ENCODE assay signal across 15 mouse cellular contexts in genomic region chr9:52013900-52014455, GRCm38 (mm10). TPM values are rescaled to one million over a fixed set of nuclear protein-coding genes. Genes with fewer than 3 reads are reported as not detected.
DNase-seq lines count a peak whose midpoint lies in the region; ATAC-seq lines count a peak whose summit lies in the region.
"Had no signal": no experiment of that assay in that cellular context is flagged by ENCODE, and none has a peak within 500 bp of the region (broad histone marks: within the 10 kb centered on the region; RNA-seq: fewer than 3 reads in every experiment).

No protein-coding gene starts in this region.

- H3K9ac ChIP-seq in kidney, embryonic 14.5 days (ENCODE audit: low read depth, low read length), result no peak overlapping the region
- H3K9ac ChIP-seq in midbrain, embryonic 15.5 days, result no peak overlapping the region
- H3K9ac ChIP-seq: hindbrain, embryonic 13.5 days; liver, embryonic 15.5 days; midbrain, embryonic 12.5 days; neural tube, embryonic 13.5 days had no signal

- no peaks in the 10 kb centered on the region for H3K9me3 ChIP-seq in kidney, embryonic 14.5 days (ENCODE audit: control insufficient read depth, low read length)
- no peaks in the 10 kb centered on the region for H3K9me3 ChIP-seq in midbrain, embryonic 15.5 days
- H3K9me3 ChIP-seq: hindbrain, embryonic 13.5 days; liver, embryonic 15.5 days; midbrain, embryonic 12.5 days; neural tube, embryonic 13.5 days had no signal

- no peak overlapping the region for H3K4me3 ChIP-seq in kidney, embryonic 14.5 days (ENCODE audit: low read length)
- H3K4me3 ChIP-seq in midbrain, embryonic 15.5 days, result no peak overlapping the region
- H3K4me3 ChIP-seq: hindbrain, embryonic 13.5 days; liver, embryonic 15.5 days; midbrain, embryonic 12.5 days; neural tube, embryonic 13.5 days had no signal

- H3K27me3 ChIP-seq in kidney, embryonic 14.5 days (ENCODE audit: control insufficient read depth, insufficient read depth, low read length), result no peaks in the 10 kb centered on the region
- no peaks in the 10 kb centered on the region for H3K27me3 ChIP-seq in midbrain, embryonic 15.5 days (replicated peaks)
- H3K27me3 ChIP-seq: hindbrain, embryonic 13.5 days; liver, embryonic 15.5 days; midbrain, embryonic 12.5 days; neural tube, embryonic 13.5 days had no signal

- no peak overlapping the region for H3K4me2 ChIP-seq in kidney, embryonic 14.5 days (replicated peaks; ENCODE audit: low read depth, low read length)
- no peak overlapping the region for H3K4me2 ChIP-seq in midbrain, embryonic 15.5 days
- H3K4me2 ChIP-seq: hindbrain, embryonic 13.5 days; liver, embryonic 15.5 days; midbrain, embryonic 12.5 days; neural tube, embryonic 13.5 days had no signal

- no peak for ATAC-seq in kidney, embryonic 14.5 days (ENCODE audit: low FRiP score, low TSS enrichment)
- ATAC-seq in midbrain, embryonic 15.5 days (replicated peaks), result no peak
- ATAC-seq: Patski had no signal

- no peaks in the 10 kb centered on the region for H3K36me3 ChIP-seq in kidney, embryonic 14.5 days (ENCODE audit: control insufficient read depth, insufficient read depth, low read length)
- no peaks in the 10 kb centered on the region for H3K36me3 ChIP-seq in midbrain, embryonic 15.5 days (replicated peaks)
- H3K36me3 ChIP-seq: hindbrain, embryonic 13.5 days; liver, embryonic 15.5 days; midbrain, embryonic 12.5 days; neural tube, embryonic 13.5 days had no signal

- DNase-seq in kidney, adult 11 months, result peak; percentile 57
- peak; percentile 53 for DNase-seq in adrenal gland, postnatal 10 days
- peak; percentile 45 to 46 for DNase-seq in heart, postnatal 10 days
- peak; percentile 75 for DNase-seq in kidney, postnatal 14 days
- DNase-seq in urinary bladder, postnatal 10 days (ENCODE audit: low spot score), result no peak
- DNase-seq: cerebellum, adult 2 months; gastrocnemius, postnatal 14 days; thymus, postnatal 36 days had no signal

- H3K4me1 ChIP-seq in kidney, embryonic 14.5 days (ENCODE audit: control insufficient read depth, insufficient read depth, low read length), result no peaks in the 10 kb centered on the region
- H3K4me1 ChIP-seq in midbrain, embryonic 15.5 days, result no peaks in the 10 kb centered on the region
- H3K4me1 ChIP-seq: hindbrain, embryonic 13.5 days; midbrain, embryonic 12.5 days; neural tube, embryonic 13.5 days had no signal

- intact Hi-C loops in heart, postnatal 10 days (cut with DNase I), result no loop called here

- 74% methylated on average over 5 of the region's 5 CpGs for WGBS in kidney, embryonic 14.5 days
- 68% methylated on average over 5 of the region's 5 CpGs for WGBS in midbrain, embryonic 15.5 days

- no peak overlapping the region for H3K27ac ChIP-seq in kidney, embryonic 14.5 days (ENCODE audit: low read depth, low read length)
- no peak overlapping the region for H3K27ac ChIP-seq in midbrain, embryonic 15.5 days
- H3K27ac ChIP-seq: hindbrain, embryonic 13.5 days; liver, embryonic 15.5 days; midbrain, embryonic 12.5 days; neural tube, embryonic 13.5 days had no signal

RNA-seq across cellular contexts. Expression of gene Rdx, which starts 33.0 kb away (rescaled TPM):
- polyA plus RNA-seq in kidney, embryonic 14.5 days (2014; fragmentation: Nextera tagmentation; extraction: Ambion mirVana), result 158 and 184 TPM in 2 replicates
- 100 to 1,000 TPM; 111 to 116 TPM for total RNA-seq in adrenal gland, postnatal 10 days (2021)
- total RNA-seq in heart, postnatal 10 days (2021), result 100 to 1,000 TPM; 110 to 120 TPM
- 75.2 and 76.0 TPM in 2 replicates for polyA plus RNA-seq in midbrain, embryonic 15.5 days (2015; fragmentation: Nextera tagmentation; extraction: Ambion mirVana)

RNA-seq across cellular contexts. Expression of gene Fdx1, which starts 50.6 kb away (rescaled TPM):
- polyA plus RNA-seq in kidney, embryonic 14.5 days (2014; fragmentation: Nextera tagmentation; extraction: Ambion mirVana), result 93.5 and 110 TPM in 2 replicates
- total RNA-seq in adrenal gland, postnatal 10 days (2021), result 1,000 to 10,000 TPM in 1 of 2 experiments, 100 to 1,000 TPM in 1; 658 to 1,673 TPM
- total RNA-seq in heart, postnatal 10 days (2021), result 10 to 100 TPM; 90.3 to 90.7 TPM
- 34.4 and 35.7 TPM in 2 replicates for polyA plus RNA-seq in midbrain, embryonic 15.5 days (2015; fragmentation: Nextera tagmentation; extraction: Ambion mirVana)

Comparison
In these comparisons a context has a peak if more than half of its experiments do, and no peak if none do; other contexts are left out.
1. RNA of gene Fdx1, which starts 50.6 kb away (total RNA-seq): 658 to 1,673 TPM in adrenal gland, postnatal 10 days; 90.3 to 90.7 TPM in heart, postnatal 10 days; every median in the first group is over 4 times any median in the second.